Mouse (Mus musculus) stomach, postnatal 0 days (tissue): ENCODE results near the gene Kcnh5.

Experiments
- CTCF ChIP-seq: IDR thresholded peaks from 2 replicates; pipeline ENCODE4 v1.5.1; 2016; ENCODE audit warnings: antibody characterized with exemption, low read depth, mild to moderate bottlenecking, moderate library complexity
- EP300 ChIP-seq: optimal IDR thresholded peaks from 2 replicates; pipeline ENCODE3; 2016; ENCODE audit warnings: antibody characterized with exemption

- TF ChIP-seq CTCF: no peak
- TF ChIP-seq EP300: no peak
Measured at GRCm38 (mm10) chr12:75182646-75183045, 5.5 kb upstream of the Kcnh5 start.
